Mouse (Mus musculus): ENCODE results near the gene Dek.

DNA sequence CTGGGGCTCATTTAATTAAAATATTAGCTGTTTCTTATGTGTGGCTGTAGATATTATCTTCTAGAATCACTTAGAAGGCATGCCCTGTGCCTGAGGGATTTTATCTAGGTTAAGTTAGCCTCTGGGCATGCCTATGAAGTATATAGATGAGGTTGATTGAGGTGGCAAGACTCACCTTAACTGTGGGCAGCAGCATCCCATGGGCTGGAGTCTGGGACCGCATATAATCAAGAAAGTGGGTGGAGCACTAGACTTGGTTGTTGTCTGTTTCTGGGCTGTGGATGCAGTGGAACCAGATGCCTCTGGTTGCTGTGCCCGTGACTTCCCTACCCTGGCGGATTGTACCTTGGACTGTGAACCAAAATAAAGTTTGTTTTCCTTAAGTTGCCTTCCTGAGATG is 6.1 kb upstream of the Dek start:
- TF ChIP-seq CTCF (IDR thresholded peaks at IDR 0.05; ENCODE audit: borderline replicate concordance, insufficient read depth, low read length) (no peak), POLR2A (IDR thresholded peaks at IDR 0.05; ENCODE audit: low read depth, low read length) (no peak)
